Mouse (Mus musculus) E14TG2a.4 (cell line): Measurements from ENCODE around the gene St14.

Source experiments
- CTCF ChIP-seq: conservative IDR thresholded peaks from 2 replicates; pipeline ENCODE4 v1.5.1; 2014; ENCODE audit warnings: low read length
- NANOG ChIP-seq: IDR thresholded peaks from 2 replicates; pipeline ENCODE4 v1.6.1; 2014; ENCODE audit warnings: borderline replicate concordance, low read length, mixed read lengths
- POU5F1 ChIP-seq: IDR thresholded peaks from 2 replicates; pipeline ENCODE4 v1.6.1; 2014; ENCODE audit warnings: low read length, borderline replicate concordance

DNA sequence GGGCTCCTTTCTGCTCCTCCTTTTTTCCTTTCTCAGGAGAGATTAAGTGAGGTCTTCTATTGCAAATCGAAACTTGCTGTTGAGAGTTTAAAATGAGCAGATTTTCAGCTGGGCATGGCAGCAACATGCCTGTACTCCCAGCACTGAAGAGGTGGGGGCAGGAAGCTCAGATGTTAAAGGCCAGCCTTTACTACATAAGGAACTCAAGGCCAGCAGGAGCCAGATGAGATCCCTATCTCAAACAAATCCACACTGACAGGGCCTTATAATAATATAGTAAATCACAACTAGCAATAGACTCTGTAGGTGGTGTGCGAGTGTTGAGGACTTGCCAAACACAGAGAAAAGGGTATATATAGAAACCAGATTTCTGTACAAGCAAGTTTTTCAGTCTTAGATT lies 72.9 kb downstream of the St14 start:
- TF ChIP-seq CTCF (no peak), POU5F1 (no peak), NANOG (no peak)
